Mouse (Mus musculus): ENCODE measurements at regions not wholly inside any gene's neighbourhood (a gene's known extent, or its start where the extent isn't known, plus 50 kb on each side); places are given as distances from the start of the nearest gene placed in this dataset. TPM values are rescaled to one million over a fixed set of nuclear protein-coding genes. Genes with fewer than 3 reads are reported as not detected.

DNA sequence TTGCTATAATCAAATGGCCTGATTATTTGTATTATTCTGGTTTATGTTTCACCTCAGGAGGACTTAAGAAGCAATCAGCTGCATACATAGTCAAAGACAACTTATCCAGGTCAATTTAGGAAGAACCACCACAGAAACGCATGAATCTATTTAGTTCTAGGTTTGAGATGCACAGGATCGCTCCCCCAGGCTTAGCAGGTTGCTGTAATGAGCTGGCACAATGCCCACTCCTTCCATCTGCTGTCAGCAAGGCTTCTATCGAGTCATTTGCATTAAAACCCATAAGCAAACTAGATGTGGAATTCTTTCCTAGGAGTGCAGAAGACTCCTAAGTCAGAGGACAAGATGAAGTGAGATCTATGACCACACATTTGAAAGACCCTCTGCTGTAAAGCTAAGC, 455.6 kb downstream of the Tecrl start:
- ATAC-seq (ENCODE audit: insufficient read depth, low FRiP score, low read depth), result no peak
- H3K27me3 ChIP-seq (replicated peaks), result no peaks in the 10 kb centered on the region
- 61% methylated on average over 3 of the region's 3 CpGs for WGBS
- H3K9ac ChIP-seq, result no peak overlapping the region
- H3K9me3 ChIP-seq, result no peaks in the 10 kb centered on the region
- no peak overlapping the region for H3K4me2 ChIP-seq
- H3K27ac ChIP-seq, result no peak overlapping the region
- H3K4me3 ChIP-seq (replicated peaks), result no peak overlapping the region
- no peaks in the 10 kb centered on the region for H3K4me1 ChIP-seq
- no peaks in the 10 kb centered on the region for H3K36me3 ChIP-seq

DNA sequence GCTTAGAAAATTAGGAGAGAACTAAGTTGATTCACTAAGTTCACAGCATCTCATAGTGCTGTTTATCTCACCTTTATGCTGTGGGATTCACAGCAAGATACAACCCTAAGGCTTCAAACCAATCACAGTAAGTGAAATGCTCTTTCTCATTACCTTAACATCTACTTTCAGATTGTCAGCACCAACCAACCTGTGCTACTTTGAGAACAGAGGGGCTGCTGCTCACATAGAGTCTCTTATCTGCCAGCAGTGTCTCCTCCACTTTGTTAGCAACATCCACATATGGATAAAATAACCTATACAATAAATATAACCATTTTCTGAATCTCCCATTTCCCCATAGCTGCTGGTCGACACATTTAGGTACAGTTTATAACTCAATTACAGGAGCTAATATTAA, 456.1 kb downstream of the Tecrl start:
- Histone ChIP-seq H3K4me3 (replicated peaks) (no peak overlapping the region), H3K4me2 (no peak overlapping the region), H3K36me3 (no peaks in the 10 kb centered on the region), H3K27me3 (replicated peaks) (no peaks in the 10 kb centered on the region), H3K9ac (no peak overlapping the region), H3K4me1 (no peaks in the 10 kb centered on the region), H3K9me3 (no peaks in the 10 kb centered on the region), H3K27ac (no peak overlapping the region)
- no peak for ATAC-seq (ENCODE audit: insufficient read depth, low FRiP score, low read depth)
- WGBS, result 86% methylated on average over 1 of the region's 1 CpGs

GRCm38 (mm10) chr5:82898389-82898788, 456.6 kb downstream of the Tecrl start:
- WGBS, result 83% methylated on average over 2 of the region's 2 CpGs
- ATAC-seq (ENCODE audit: insufficient read depth, low FRiP score, low read depth), result no peak
- no peak overlapping the region for H3K27ac ChIP-seq
- H3K4me1 ChIP-seq, result no peaks in the 10 kb centered on the region
- no peak overlapping the region for H3K4me3 ChIP-seq (replicated peaks)
- H3K36me3 ChIP-seq, result no peaks in the 10 kb centered on the region
- no peak overlapping the region for H3K4me2 ChIP-seq
- no peaks in the 10 kb centered on the region for H3K9me3 ChIP-seq
- no peaks in the 10 kb centered on the region for H3K27me3 ChIP-seq (replicated peaks)
- H3K9ac ChIP-seq, result no peak overlapping the region

- H3K4me1 ChIP-seq, result no peaks in the 10 kb centered on the region
- no peaks in the 10 kb centered on the region for H3K27me3 ChIP-seq (replicated peaks)
- no peaks in the 10 kb centered on the region for H3K9me3 ChIP-seq
- H3K36me3 ChIP-seq, result no peaks in the 10 kb centered on the region
- H3K4me3 ChIP-seq (replicated peaks), result no peak overlapping the region
- H3K4me2 ChIP-seq, result no peak overlapping the region
- WGBS, result 82% methylated on average over 2 of the region's 2 CpGs
- no peak overlapping the region for H3K9ac ChIP-seq
- ATAC-seq (ENCODE audit: insufficient read depth, low FRiP score, low read depth), result no peak
- H3K27ac ChIP-seq, result no peak overlapping the region
Observed at GRCm38 (mm10) chr5:82869264-82869663, 485.7 kb downstream of the Tecrl start.

DNA sequence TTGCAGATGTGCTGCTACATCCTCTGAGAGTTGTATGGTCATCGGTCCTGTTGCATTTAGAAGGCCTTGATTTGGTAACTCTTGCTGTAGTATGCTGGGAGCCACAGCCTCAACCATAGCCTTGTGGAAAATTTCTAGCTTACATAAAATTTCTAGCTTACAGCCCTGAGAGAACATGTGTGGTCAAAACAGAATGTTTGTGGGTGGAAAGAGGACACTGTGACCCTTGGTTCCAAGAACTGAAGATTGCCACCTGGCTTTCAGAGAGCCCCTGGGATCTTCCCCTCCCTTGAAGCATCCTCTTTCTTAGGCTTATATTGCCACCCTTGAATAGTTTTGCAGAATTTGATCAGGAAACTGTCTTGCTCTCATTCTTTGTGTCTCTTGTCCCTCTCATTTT, 490.6 kb downstream of the Tecrl start:
- no peak overlapping the region for H3K4me2 ChIP-seq
- no peak overlapping the region for H3K9ac ChIP-seq
- WGBS, result 89% methylated on average over 1 of the region's 1 CpGs
- no peak overlapping the region for H3K4me3 ChIP-seq (replicated peaks)
- no peaks in the 10 kb centered on the region for H3K9me3 ChIP-seq
- H3K4me1 ChIP-seq, result no peaks in the 10 kb centered on the region
- ATAC-seq (ENCODE audit: insufficient read depth, low FRiP score, low read depth), result no peak
- H3K36me3 ChIP-seq, result no peaks in the 10 kb centered on the region
- no peak overlapping the region for H3K27ac ChIP-seq
- H3K27me3 ChIP-seq (replicated peaks), result no peaks in the 10 kb centered on the region

GRCm38 (mm10) chr5:82825327-82825726, 529.7 kb downstream of the Tecrl start:
- H3K9me3 ChIP-seq, result no peaks in the 10 kb centered on the region
- H3K27ac ChIP-seq, result no peak overlapping the region
- no peak overlapping the region for H3K4me3 ChIP-seq (replicated peaks)
- 82% methylated on average over 4 of the region's 4 CpGs for WGBS
- H3K4me1 ChIP-seq, result no peaks in the 10 kb centered on the region
- H3K36me3 ChIP-seq, result no peaks in the 10 kb centered on the region
- H3K27me3 ChIP-seq (replicated peaks), result no peaks in the 10 kb centered on the region
- no peak overlapping the region for H3K9ac ChIP-seq
- ATAC-seq (ENCODE audit: insufficient read depth, low FRiP score, low read depth), result no peak
- no peak overlapping the region for H3K4me2 ChIP-seq

GRCm38 (mm10) chr5:82793197-82793596, 561.8 kb downstream of the Tecrl start:
- Histone ChIP-seq H3K4me3 (replicated peaks) (no peak overlapping the region), H3K4me2 (no peak overlapping the region), H3K4me1 (no peaks in the 10 kb centered on the region), H3K9me3 (no peaks in the 10 kb centered on the region), H3K9ac (no peak overlapping the region), H3K36me3 (no peaks in the 10 kb centered on the region), H3K27me3 (replicated peaks) (no peaks in the 10 kb centered on the region), H3K27ac (no peak overlapping the region)
- no peak for ATAC-seq (ENCODE audit: insufficient read depth, low FRiP score, low read depth)
- WGBS, result 76% methylated on average over 1 of the region's 1 CpGs

MicroRNA genes in the stretch of these regions (microRNA counts, 519-probe panel; counts per million panel counts)
- 1,885 counts per million, percentile 17 among the panel's probes with 10 or more counts for microRNA mmu-miR-1187

Small RNA genes in the stretch of these regions (microRNA-seq; reads per million reads assigned to microRNA genes)
- gene Mir1187, result not detected

Measured in stomach, embryonic 15.5 days (tissue).